12 mouse cellular contexts compared by ENCODE assay signal in the genomic region with DNA sequence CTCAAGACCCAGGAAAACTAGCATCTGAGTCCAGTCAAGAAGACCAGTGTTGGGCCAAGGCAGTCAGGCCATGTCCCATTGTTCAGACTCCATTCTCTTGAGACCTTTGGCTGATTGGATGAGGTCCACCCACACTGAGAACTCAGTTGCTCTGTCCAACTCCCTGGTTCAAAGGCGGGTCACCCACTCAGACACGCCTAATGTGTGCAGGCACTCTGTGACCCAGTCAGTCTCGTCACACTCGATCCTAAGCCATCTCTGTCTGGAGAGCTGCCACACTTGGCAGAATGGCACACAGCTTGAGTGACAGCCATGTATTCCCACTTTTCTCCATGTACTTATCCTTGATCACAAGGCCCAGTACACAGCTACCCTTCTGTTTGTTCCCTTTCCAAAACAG.
A peak's percentile ranks its signal among the peaks of the same experiment; 100 is the strongest.
DNase-seq lines count a peak whose midpoint lies in the region; ATAC-seq lines count a peak whose summit lies in the region.
"Had no signal": no experiment of that assay in that cellular context is flagged by ENCODE, and none has a peak within 500 bp of the region (broad histone marks: within the 10 kb centered on the region; RNA-seq: fewer than 3 reads in every experiment).

No protein-coding gene starts in this region.

- DNase-seq in cerebellum, postnatal 14 days, result peak; percentile 52 to 56
- DNase-seq in layer of hippocampus, postnatal 10 days (ENCODE audit: low spot score in 2 of 2), result peak; percentile 25 to 35
- no peak for DNase-seq in layer of hippocampus, adult 9-10 months (ENCODE audit: low spot score)
- DNase-seq in brain, adult 2 months (ENCODE audit: low read depth, low spot score), result peak; percentile 25
- peak; percentile 25 for DNase-seq in heart, postnatal 4 days
- DNase-seq in left cerebral cortex, adult 8-10 months (ENCODE audit: low spot score in 2 of 2), result no peak
- no peak for DNase-seq in adrenal gland, adult 8-10 months
- DNase-seq: B cell, adult 2 months; kidney, postnatal 10 days; right cerebral cortex, adult 18-20 months had no signal

- no peak for ATAC-seq in cerebellum, adult (ENCODE audit: insufficient number of reproducible peaks, low FRiP score, low TSS enrichment)
- ATAC-seq: intestine, postnatal 0 days had no signal

Comparison
In these comparisons a context has a peak if more than half of its experiments do, and no peak if none do; other contexts are left out.
1. DNase-seq: peak in cerebellum, postnatal 14 days (2 of 2), layer of hippocampus, postnatal 10 days (2 of 2), brain, adult 2 months (single experiment) and heart, postnatal 4 days (single experiment); none in layer of hippocampus, adult 9-10 months (single experiment), left cerebral cortex, adult 8-10 months (0 of 2) and adrenal gland, adult 8-10 months (single experiment).